Mouse (Mus musculus): ENCODE measurements around the gene Man2b1.
A peak's percentile ranks its signal among the peaks of the same experiment; 100 is the strongest.
"Not testable (repeated sequence)": the region's sequence is repeated elsewhere in the genome, so short reads cannot be mapped to it uniquely, and the experiment has no call there.

Gene Man2b1

DNA sequence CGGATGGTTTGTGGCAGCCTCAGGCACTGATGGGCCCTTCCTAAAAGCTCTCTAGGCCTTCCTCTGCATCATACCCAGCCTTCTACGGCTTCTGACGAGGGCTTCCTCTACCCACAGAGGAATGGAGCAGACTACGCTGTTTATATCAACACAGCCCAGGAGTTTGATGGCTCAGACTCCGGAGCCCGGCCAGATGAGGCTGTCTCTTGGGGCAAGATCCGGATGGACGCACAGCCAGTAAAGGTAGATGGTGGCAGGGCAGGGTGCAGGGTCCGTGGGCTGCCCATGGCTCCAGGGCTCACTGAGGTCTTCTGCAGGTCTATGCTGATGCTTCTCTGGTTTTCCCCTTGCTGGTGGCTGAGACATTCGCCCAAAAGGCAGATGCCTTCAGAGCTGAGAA, 8.5 kb upstream of the Man2b1 start:
- DNase-seq, result no peak

- no peak for DNase-seq
Observed at GRCm38 (mm10) chr8:85076001-85076400, 7.1 kb upstream of the Man2b1 start.

GRCm38 (mm10) chr8:85076993-85077392, 6.1 kb upstream of the Man2b1 start:
- DNase-seq, result peak; percentile 79

DNA sequence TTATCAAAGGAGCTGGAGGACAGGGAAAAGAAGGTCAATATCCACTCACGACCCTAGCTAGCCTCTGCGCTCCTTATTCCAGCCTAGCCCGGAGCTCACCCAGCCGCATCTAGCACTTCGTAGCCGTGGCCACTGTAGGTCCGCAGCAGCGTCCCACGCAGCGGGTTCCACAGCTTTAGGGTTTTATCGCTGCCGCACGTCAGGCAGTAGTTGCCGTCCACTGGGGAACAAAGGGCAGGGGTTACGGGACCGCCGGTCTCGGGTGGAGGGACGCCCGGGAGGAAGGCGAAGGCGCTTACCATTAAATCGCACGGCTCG, 2.9 kb upstream of the Man2b1 start:
- no peak for DNase-seq

DNA sequence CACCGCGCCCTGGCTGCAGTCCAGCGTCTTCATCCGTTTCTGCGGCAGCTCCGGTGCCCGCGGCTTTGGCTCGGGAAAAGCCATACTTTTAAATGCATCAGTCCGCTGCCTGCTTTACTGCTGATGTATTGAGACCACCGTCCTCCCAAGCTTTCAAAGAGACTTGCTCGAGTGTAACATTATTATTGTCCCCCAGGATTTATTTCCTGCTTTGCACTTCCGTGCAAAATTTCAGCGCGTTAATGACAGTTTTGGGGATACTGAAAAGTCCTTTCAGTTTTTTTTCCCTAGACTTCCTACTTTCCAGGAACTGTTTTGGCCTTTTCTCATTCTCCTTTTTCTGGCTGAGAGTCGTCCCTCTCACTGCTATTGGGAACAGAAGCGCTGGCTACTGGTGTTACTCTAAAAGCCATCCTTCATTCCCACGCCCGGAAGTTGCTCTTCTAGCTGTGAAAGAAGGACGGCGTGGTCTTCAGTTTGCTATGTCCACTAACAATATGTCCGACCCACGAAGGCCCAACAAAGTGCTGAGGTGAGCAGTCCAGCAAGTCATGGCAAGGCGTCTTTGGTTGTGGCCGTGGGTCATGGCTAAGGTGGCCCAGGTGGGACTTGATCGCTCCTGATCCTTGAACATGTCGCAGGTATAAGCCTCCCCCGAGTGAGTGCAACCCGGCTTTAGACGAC, 2.4 kb upstream of the Man2b1 start, which contains the start of gene Wdr83os:
TSS of gene Wdr83os (plus strand) at position 209 of the 684 bp plus-strand sequence.
- peak; percentile 57 for DNase-seq

- DNase-seq, result peak; percentile 82
Observed at GRCm38 (mm10) chr8:85081216-85081555, 1.9 kb upstream of the Man2b1 start, which contains the start of gene Wdr83. TSS of gene Wdr83 (minus strand) at chr8:85081306.

- not testable (repeated sequence) for DNase-seq
Observed at GRCm38 (mm10) chr8:85082169-85082568, 901 bp upstream of the Man2b1 start.

DNA sequence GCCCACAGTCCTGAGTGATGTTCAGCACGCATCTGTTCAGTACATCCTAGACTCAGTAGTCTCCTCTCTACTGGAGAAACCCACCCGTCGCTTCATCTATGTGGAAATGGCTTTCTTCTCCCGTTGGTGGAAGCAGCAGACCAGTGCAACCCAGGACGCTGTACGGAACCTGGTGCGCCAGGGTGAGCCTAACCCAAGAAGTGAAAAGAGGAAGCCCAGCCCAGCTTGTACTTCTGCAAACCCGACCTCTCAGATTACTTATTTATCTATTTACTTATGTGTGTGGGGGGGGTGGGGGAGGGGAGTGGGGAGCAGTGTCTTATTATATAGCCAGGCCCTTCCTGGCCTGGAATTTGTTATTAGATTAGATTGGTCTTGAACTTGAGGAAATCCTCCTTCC, 1.6 kb downstream of the Man2b1 start:
- no peak for DNase-seq

- peak; percentile 37 for DNase-seq
Observed at GRCm38 (mm10) chr8:85086238-85086637, 3.2 kb downstream of the Man2b1 start.

DNA sequence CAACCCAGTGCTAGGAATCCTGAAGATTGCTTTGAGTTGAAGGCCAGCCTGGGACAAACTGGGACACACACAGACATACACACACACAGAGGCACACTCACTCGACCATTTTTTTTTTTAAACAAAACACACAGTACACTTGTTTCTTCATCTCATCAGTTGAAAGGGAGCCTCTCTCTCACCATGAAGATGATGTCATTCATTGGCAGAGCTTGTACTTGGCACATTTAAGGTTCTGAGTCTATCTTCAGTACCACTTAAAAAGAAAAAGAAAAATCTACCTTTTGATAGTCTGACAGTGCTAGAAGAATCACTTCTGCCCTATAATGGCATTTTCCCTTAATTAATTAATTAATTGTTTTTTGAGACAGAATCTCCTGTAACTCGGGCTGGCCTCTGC, 5.7 kb downstream of the Man2b1 start:
- DNase-seq, result no peak

- no peak for DNase-seq
Observed at GRCm38 (mm10) chr8:85090856-85091255, 7.8 kb downstream of the Man2b1 start.

DNA sequence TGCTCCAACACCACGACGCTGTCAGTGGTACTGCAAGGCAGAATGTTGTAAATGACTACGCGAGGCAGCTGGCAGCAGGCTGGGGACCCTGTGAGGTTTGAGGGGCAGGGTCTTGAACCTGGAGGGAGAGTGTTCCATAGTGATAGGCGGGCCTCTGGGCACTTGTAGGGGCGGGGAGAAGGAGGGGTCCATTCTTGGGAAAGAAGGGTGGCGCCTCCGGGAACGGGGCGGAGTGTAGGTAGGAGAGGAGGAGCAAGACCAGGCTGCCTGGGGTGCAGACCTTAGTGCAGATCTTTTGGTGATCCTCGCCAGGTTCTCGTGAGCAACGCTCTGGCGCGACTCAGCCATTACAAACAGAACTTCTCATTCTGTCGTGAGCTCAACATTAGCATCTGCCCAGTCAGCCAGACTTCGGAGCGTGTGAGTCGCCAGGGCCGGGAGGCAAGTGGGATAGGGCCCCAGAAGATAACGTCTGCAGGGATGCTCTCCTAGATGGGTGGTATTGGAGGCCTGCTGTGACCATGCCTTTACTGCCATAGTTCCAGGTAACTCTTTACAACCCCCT, 8.5 kb downstream of the Man2b1 start:
- no peak for DNase-seq

DNA sequence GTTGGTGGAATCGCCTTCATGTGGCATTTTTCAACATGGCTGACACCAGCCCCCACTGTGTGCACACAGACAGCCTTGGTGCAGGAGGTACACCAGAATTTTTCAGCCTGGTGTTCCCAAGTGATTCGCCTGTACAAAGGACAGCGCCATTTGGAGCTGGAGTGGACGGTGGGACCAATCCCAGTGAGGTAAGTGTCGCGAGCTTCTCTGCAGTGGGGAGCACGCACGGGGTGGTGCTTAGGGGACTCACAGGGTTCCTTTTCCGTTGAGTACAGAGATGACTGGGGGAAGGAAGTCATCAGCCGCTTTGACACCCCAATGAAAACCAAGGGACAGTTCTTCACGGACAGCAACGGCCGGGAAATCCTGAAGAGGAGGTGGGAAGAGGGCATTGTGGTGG, 12.0 kb downstream of the Man2b1 start:
- no peak for DNase-seq

GRCm38 (mm10) chr8:85095566-85095965, 12.5 kb downstream of the Man2b1 start:
- DNase-seq, result no peak

GRCm38 (mm10) chr8:85096196-85096595, 13.1 kb downstream of the Man2b1 start:
- no peak for DNase-seq

GRCm38 (mm10) chr8:85096850-85097249, 13.8 kb downstream of the Man2b1 start:
- DNase-seq, result no peak

DNA sequence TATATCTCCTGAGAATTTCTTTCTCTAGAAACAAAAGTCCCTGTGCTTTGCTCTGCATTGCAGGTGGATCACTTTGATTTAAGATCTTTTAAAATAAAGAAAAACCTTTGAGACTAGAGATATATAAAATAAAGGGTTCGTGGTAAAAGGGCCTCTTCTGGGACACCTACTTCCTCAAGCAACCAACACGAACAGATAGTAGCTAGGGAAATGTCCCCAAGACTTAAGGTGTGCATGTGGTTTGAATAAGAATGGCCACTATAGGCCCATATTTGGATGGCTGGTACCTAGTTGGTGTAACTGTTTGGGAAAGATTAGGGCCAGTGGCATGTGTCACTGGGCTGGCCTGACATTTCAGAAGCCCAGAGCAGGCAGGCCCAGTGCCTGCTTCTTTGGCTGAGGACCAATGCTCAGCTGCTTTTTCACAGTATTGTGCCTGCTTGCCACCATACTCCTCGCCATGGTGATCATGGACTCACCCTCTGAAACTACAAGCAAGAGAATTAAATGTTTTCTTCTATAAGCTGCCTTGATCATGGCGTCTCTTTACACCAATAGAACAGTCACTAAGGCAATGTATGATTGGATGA, 17.1 kb downstream of the Man2b1 start:
- no peak for DNase-seq

- no peak for DNase-seq
Observed at GRCm38 (mm10) chr8:85113241-85113640, 30.2 kb downstream of the Man2b1 start.

DNA sequence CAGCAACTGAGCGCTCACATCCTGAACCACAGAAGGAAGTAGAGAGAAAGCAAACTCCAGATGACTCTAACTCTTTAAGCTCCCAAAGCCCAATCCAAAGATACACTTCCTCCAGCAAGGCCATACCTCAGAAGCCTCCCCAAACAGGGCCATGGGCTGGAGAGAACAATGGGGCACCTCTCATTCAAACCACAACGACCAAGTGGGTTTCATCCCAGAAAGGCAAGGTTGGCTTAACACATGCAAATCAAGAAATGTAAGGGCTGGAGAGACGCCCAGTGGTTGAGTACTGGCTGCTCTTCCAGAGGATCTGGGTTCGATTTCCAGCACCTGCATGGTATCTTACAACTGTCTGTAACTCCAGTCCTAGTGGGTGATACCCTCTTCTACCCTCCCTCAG, 32.4 kb downstream of the Man2b1 start:
- no peak for DNase-seq

DNA sequence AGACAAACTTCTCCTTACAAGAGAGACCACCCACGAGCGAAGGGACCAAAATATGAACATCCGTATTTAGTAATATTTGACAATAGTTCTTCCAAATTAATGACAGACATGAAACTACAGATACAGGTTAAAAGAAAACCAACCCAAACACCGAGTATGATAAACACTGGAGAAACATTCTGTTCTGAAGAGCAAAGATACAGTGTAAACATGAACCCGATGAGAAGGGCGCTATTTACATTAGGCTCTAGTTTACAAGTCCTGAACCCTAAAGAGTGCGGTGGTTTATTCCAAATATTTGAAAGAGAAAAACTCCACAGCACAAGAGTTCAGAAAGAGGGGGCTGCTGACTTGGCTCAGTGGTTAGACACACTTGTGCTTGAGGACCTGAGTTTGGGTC, 33.9 kb downstream of the Man2b1 start:
- no peak for DNase-seq

DNA sequence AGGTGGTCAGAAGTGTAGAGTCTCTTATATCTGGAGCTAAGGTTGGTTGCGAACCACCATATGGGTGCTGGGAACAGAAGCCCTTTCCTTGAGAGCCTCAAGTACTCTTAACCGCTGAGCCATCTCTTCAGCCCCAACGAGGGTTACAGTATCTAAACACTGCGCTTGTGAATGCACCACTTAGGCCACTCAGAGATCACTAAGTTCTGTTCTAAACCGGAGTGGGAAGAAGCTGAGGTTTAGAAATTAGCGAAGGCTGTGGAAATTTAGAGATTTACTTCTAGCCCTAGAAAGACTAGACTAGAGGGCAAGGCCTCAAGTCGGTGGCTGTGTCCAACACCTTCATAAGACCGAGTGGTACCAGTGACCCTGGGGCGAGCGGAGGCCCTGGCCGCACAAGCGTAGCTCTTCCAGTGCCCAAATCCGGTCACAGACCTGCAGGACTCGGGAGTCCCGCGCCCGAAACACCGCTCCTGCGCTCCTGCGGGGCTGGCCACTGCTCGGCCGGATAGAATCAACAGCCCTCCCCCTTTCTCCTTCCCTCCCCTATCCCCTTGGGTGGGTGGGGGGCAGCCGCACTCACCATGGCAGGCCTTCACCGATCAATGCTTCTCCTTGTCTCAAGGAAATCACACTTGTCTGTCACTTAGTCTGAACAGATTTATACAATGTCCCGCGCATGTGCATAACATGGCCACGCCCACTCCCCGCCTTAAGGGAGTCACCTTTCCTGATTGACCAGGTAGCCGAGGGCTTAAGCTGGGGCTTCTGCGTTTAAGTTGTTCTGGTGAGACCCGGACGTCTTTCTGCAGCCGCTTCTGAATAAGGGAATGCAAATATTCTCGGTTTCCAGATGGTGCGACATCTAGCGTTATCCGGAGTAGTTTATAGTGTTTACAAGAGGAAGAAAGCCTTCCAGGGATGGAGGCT, 36.2 kb downstream of the Man2b1 start:
- DNase-seq, result peak; percentile 36

GRCm38 (mm10) chr8:85120251-85120650, 37.2 kb downstream of the Man2b1 start:
- not testable (repeated sequence) for DNase-seq

GRCm38 (mm10) chr8:85122995-85123394, 39.9 kb downstream of the Man2b1 start, which contains the start of gene Zfp791:
TSS of gene Zfp791 (minus strand) at chr8:85123095.
- DNase-seq, result no peak
